Mouse (Mus musculus) embryo, embryonic 11 days (tissue): ENCODE data around the gene Ofcc1.

Source experiments
- DNase-seq: peaks from one replicate; pipeline ENCODE4 v3.0.0-alpha.2; 2015

The Ofcc1 gene

DNA sequence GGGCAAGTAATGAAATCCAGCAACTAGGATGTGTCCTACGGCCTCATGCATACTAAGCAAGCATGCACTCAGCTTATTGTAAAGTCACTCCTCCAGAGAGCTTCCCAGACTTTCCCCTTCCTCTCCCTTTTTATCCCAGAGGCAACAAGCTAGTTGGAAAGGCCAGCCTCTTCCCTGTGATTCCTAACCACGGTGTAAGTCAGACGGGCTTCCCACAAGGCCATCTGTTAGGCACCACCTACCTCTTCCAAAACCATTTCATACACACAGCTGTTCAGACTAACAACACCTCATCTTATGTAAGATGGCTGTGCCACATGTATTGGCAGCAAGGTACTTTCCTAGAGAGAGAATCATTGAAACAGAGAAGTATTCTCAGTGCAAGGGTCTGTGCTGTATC lies 124.9 kb downstream of the Ofcc1 start:
- no peak for DNase-seq

GRCm38 (mm10) chr13:40208314-40208713 lies 152.9 kb downstream of the Ofcc1 start:
- no peak for DNase-seq

- DNase-seq, result peak; percentile 20
Observed at GRCm38 (mm10) chr13:40181786-40182185, 179.5 kb downstream of the Ofcc1 start.

GRCm38 (mm10) chr13:40171775-40172174 lies 189.5 kb downstream of the Ofcc1 start:
- no peak for DNase-seq

DNA sequence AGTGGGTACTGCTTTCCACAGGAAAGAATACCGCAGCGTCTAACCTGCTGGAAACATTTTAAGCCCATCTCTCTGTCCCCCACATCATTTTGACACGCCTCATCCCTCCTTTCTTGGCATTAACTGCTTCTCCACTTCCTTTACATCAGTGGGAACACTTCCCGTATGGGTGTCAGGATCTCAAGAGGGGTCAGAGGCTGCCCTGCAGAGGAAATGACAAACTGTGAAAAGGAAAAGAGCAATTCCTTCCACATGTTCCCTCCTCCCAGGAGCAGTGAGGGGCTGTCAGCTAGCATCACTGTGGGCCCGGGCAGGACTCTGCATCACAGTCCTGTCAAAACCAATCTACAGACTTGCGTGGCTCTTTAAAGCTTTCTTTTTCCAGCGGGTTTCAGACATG lies 193.4 kb downstream of the Ofcc1 start:
- DNase-seq, result peak; percentile 56

GRCm38 (mm10) chr13:40155466-40155865 lies 205.8 kb downstream of the Ofcc1 start:
- no peak for DNase-seq

DNA sequence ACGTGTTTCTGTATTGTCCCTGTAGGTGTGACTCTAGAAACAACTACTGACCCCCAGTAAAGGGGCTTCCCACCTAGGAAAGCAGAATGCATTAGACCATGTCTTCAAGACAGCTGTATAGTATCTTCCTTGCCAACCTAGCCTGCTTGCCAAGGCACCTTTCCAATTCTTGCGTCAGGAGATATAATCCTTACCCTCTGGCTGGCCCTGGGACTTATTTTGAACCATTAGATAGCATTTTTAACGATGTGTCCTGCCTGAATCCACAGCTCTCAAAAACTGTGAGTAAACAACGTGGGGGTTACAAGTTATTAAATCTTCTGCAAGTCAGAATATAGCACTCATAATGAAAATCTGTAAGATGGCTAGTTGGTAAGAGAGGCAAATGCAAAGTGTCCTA lies 221.3 kb downstream of the Ofcc1 start:
- DNase-seq, result no peak

DNA sequence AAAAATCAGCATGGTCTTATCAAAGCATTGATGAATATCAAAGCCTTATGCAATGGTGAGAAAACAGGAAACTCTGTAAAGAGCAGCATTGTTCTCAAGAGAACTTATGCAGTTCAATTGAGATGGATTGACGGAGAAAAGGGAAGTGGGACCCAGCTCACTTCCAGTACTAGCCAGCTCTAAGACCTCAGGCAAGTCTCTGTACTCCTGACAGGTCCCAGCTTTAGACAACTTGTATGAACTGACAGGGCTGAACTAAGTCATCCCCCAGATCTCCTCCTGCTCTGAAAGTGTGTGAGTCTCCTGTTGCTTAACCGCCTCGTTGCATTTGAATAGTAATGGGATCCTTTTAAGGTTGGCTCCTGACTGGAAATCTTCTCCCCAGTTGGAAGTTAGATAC lies 225.2 kb downstream of the Ofcc1 start:
- DNase-seq, result peak; percentile 7

DNA sequence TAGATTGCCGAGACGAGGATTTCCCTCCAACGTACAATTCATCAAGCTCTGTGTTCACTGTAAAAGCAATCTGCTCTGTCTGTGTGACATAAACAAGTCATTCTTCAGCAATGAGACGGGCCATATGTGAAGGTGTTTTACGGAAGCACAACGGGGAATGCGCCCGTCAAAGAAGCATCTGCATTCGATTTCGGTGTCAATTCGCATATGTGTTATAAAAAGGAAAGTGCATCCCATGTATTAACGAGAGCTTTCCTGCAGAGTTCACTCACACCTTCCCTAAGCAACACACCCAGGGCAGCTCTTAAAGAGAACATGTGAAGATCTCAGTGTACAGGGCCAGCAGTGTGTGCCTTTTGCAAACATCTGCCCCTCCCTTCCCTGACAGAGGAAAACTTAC lies 225.6 kb downstream of the Ofcc1 start:
- DNase-seq, result peak; percentile 8

DNA sequence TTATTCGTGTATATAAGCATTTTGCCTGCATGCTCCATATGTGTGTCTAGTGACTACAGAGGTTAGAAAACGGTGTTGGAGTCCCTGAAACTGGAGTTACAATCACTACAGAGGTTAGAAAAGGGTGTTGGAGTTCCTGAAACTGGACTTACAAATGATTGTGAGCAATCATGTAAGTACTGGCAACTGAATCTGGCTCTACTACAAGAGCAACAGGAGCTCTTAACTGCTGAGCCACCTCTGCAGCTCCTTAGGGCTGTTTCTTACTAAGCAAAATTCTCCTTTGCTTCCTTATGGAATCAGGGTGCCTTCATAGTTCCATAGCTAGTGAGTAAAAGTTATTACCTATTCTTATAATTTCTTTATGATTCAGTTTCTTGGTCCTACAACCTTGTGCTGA lies 237.4 kb downstream of the Ofcc1 start:
- no peak for DNase-seq

DNA sequence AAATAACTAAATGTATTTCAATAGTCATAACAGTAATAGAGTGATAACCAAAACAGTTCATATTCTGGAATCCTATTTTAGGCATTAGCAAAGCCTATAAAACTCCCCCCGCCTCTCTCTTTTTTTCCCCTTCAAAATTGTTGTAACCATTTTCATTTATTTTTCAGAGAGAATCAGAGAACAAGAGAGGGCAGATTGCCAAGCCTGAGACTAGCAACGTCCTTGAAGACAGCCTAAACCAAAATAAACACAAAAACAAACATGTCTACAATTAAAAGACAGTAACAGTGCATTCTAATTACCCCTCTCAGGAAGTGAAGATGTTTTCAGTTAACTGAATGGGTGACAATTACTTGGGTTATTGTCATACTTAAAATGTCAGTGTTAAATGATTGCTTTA lies 248.9 kb downstream of the Ofcc1 start:
- no peak for DNase-seq

DNA sequence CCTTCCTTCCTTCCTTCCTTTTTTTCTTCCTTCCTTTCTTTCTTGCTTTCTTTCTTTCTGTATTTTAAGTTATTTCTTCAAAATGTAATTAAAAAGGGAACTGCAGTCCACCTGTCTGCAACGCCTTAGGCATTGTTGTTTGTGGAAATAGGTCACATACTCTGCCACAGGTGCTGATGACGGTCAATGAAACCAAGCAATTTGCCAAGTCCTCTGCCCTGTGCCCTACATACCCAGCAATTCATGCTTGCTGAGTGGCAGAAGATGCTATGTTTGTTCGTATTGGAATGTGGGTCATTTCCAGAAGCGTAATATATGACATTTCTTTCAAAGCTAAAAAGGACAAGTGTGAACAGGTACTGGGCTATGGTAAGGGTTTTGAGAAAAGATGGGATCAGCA lies 285.0 kb downstream of the Ofcc1 start:
- DNase-seq, result no peak

GRCm38 (mm10) chr13:40074850-40075416 lies 286.3 kb downstream of the Ofcc1 start:
- DNase-seq, result no peak

GRCm38 (mm10) chr13:40070004-40070403 lies 291.2 kb downstream of the Ofcc1 start:
- DNase-seq, result no peak

DNA sequence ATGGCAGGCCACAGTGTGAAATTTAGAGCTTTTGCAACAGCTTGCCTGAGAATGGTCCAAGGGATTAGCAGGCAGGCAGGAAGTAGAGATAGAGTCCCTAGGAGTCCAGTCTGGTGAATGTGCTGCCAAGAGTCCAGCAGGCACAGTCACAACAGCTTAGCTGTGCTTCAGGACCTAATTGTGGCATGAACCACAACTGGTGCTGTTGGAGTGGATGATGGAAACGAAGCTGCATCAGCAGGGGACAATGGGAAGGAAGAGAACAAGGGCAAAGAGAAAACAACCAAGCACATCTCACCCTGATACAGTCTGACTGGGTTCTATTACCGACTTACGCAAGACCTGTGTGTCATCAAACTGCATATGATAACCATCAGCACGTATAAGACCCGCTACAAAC lies 300.0 kb downstream of the Ofcc1 start:
- no peak for DNase-seq

- DNase-seq, result no peak
Observed at GRCm38 (mm10) chr13:40037881-40038280, 323.4 kb downstream of the Ofcc1 start.

DNA sequence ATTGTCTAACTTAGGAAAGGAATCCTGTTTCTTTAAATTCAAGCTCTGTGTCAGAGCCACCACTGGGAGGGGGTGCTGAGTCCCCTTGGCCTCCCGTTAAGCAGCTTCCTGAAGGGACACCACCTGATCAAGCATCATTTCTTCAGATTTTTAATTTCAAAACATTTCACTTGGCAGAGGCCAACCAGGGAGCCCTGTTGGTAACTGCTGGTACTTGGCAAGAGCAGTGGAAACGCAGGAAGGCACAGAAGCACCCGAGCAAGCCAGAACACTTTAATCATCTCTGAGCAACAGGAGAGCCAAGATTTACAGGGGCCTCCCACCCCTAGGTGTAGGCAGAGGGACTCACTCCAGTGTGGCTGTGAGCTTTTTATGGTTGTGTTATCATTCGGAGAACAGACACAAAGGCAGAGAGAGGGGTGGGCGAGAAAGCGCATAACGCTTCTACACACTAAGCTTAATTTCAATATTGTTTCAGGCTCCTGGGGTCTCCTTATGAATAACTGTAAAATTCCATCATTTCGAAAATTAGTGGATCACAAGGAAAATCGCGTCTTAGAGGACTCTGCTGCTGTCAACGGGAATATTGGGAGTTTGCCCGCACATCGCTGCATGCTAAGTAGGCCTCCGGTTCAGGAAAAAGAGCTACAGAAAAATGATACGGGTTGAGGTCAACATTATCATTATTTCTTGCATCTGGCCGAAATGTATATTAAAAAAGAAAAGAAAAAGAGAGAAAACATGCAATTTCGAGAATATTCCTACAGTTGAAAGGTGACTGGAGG lies 324.1 kb downstream of the Ofcc1 start:
- DNase-seq, result no peak

- DNase-seq, result no peak
Observed at GRCm38 (mm10) chr13:40029426-40029825, 331.8 kb downstream of the Ofcc1 start.

GRCm38 (mm10) chr13:40028827-40029226 lies 332.4 kb downstream of the Ofcc1 start:
- DNase-seq, result no peak

GRCm38 (mm10) chr13:40025816-40026215 lies 335.4 kb downstream of the Ofcc1 start:
- DNase-seq, result no peak

DNA sequence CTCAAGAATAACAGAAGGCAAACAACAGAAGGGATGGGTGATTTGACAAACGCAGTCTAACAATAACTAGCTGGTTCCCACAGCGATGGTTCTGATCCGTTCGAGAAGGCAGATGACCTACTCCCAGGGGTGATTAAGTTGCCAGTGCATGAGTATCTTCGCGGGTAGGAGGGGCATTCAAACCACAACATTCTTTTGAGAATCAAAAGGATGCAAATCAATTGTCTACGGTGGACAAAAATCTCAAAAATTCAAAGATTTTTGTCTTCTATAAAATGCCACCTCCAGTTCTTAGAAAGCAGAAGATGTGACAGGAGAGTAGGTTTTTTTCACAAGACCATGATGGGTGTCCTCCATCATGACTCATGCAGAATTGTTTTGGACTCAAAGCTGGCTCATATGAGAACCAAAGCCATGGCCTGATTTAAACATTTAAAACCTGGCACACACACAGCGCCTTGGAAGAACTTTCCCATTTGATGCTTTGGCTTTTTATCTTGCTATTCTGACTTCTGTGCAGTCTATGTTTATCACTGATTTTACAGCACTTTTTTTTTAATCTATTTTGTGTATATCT lies 338.0 kb downstream of the Ofcc1 start:
- no peak for DNase-seq

DNA sequence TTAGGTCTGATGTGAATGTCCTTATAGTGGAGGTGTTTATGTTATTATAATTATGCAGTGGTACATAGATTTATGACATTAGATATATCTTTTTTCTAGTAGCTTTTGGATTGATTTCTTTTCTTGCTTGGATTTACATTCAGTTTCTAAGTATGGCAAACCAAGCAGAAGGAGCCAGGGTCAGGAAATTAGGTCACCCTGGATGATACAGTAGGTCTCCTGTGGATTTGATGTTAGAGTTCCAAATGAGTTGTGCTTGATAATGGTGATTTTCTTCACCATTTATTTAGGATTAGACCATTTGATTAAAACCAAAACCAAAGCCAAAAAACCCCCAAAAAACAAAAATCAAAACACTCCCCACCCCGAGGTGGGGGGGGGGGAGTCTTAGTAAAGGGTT lies 338.6 kb downstream of the Ofcc1 start:
- no peak for DNase-seq

DNA sequence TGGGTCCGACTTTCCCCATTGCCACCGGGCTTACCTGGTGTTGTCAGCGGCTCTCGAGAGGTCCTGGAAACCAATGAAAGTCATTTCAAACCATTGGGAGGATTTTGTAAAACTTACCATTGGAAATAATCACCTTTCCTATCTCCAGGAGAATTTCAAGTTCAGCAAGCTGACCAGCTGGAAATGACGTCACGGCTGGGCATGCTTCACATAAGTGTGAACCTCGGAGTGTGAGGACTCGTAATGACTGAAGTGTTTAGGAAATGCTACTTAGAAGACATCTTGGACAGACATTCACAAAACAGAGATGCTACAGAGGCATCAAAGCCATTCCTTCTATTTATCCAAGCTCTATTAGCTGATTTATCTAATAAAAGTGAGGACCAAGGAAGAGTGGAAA lies 361.0 kb downstream of the Ofcc1 start:
- DNase-seq, result no peak

- peak; percentile 34 for DNase-seq
Observed at GRCm38 (mm10) chr13:39997901-39998300, 363.3 kb downstream of the Ofcc1 start.
